Mouse (Mus musculus): ENCODE measurements around the gene Gm19935.

Gm19935 gene

DNA sequence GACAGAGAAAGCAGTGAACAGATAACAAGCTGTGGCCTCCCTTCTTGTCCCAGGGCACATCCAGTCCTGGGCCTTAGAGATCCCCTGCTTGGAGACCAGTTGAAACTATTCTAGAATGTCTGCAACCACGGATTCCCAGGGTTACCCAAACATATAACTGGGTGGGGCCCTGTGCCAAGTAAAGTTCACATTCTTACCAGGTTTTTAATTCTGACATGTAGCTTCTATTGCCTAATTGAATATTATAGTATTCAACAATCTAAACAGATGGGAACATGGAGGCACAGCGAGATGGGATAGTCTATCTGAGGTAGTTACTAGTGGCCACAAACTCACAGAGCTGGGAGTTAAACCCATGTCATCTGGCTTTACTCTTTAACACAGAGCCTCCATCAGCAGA is at the start of gene Gm19935:
Gene Gm19935 (minus strand): TSS at position 101 of the 400 bp plus-strand sequence.
- no peak for DNase-seq (ENCODE audit: low spot score)

DNA sequence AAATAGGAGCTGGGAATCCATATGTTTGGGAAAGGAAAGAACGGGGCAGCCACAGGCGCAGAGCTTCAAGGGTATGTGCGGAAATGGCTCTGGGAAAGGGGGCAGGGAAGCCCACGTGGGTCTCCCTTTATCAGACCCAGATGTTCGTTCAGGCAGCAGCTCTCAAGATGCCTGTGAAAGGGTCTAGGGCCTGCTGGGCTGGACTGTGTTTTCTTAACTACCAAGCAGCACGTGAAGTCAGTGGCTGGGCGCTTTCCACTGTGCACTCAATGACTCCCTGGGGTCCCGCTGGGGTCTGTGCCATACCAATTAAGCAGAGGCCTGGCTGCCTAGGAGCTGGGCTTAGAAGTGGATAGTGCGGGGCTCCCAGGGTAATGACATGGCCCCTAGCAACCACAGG is 44.8 kb upstream of the Gm19935 start:
- no peak for DNase-seq (ENCODE audit: low spot score)

DNA sequence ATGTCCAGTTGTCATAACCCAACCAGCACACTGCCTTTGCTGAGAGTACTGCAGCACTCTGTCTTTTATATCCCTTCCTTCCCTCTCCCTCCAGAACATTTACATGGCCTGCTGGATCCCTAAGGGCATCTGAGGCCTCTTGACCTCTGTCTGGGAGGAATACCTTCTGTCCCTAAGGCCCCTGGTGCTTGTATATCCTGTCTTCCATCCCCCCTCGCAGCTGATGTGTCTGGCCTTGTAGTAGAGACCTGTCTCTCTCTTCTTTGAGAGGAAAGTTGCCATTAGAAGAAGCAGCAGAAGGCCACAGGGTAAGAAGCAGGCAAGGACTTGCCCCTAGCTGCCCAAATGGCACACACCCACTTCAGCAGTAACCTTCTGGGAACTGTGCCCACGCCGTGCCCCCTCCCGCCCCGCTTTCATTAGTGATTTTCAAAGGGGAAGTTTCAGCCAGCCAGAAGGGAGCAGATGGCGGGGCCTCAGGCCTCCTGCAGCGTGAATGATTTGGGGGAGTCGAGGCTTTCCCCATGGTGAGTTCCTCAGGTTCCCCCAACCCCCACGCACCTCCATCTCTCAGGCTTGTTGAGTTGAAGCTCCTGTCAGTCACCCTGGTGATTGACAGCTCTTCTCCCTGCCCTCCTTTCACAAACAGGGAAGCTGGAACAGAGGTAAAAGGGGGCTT is 44.2 kb upstream of the Gm19935 start:
- DNase-seq (ENCODE audit: low spot score), result no peak

DNA sequence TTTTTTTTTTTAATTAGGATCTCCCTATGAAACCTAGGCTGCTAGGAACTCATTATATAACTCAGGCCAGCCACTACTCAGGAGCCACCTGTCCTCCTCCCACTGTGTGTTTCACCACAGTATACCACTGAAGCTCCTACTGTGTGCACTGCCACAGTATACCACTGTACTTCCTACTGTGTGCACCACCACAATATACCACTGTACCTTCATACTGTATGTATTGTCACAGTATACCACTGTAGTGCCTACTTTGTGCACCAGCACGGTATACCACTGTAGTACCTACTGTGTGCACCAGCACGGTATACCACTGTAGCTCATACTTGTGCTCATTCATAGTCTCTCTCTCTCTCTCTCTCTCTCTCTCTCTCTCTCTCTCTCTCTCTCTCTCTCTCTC is 40.9 kb upstream of the Gm19935 start:
- DNase-seq (ENCODE audit: low spot score), result no peak

DNA sequence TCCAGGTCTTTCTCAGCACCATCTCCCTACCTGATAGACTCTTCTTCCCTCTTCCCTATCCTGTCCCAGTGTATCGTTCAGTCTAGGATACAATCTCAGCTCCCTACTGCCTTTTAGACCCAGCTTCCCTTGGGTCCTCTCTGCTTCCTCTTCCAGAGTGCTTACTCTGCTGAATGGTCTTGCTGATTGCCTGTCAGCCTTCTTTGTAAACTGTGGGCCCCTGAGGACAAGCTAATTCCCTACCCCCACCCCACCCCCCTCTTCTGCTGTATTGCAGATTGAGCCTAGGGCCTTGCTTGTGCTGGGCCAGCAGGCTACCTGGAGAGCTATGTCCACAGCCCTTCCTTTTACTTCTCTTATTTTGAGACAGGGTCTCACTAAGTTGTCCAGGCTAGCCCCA is 39.8 kb upstream of the Gm19935 start:
- DNase-seq (ENCODE audit: low spot score), result no peak

DNA sequence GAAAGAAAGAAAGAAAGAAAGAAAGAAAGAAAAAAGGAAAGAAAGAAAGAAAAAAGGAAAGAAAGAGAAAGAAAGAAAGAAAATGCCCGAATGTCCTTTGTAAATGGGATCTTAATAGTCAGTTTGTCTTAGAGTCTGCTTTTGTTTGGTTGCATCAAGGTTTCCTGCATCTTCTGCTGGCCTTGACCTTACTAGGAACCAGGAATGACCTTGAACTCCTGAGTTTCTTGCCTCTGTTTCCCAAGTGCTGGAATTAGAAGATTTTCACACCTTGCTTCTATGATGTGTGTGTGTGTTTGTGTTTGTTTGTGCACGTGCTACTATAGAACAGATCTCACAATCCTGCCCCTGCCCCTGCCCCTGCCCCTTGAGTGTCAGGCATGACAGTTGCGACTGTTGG is 39.0 kb upstream of the Gm19935 start:
- DNase-seq (ENCODE audit: low spot score), result no peak

DNA sequence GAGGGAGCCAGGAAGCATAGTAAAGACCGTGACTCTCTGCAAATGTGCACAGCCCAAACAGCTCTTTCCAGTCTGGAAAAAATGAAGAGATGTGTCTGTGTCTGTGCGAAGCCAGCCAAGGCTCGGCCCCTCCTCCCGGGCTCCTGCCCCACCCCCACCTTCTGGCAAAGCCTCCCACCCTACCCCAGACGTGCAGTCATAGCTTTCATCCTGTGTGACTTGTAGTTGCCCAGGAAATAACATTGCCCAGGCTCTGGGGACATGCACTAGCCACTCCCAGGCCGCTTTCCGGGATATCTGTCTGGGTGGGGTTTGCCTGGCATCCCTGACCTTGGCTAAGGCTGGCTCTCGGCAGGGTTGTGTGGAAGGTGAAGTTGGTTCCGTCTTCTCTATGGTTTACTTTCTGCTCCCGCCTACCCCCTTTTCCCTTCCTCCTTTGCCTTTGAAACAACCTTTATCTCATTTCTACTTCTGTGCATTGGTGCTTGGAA is 37.5 kb upstream of the Gm19935 start:
- DNase-seq (ENCODE audit: low spot score), result no peak

DNA sequence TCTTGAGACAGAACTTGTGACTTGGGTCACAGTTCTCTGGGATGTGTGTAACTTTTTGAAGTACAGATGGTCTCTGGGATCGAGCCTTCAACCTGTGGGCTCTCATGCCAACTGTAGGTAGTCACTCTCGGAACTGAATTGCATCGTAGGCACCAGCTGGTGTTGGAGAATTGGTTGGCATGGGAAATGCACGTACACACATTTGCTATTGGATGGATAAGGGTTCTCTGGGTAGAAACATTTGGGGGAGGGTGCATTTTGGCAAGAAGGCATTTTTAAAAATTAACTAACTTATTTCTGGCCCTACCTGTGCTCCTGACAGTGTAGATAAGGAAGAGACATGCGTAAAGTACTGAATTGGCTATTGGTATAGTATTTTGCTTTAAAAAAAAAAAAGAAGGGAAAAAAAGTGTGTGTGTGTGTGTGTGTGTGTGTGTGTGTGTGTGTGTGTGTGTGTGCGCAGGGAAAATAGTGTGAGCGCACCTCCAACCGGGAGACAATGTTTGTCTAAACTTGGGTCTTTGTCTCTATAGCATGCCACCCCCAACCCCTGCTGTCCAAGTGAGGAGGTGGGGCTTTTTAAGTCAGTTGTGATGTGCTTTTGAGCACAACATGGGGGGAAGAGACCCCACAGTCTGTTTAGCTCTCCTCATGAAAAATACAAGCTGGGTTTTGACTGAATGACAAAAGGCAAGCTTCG is 36.9 kb upstream of the Gm19935 start:
- no peak for DNase-seq (ENCODE audit: low spot score)

DNA sequence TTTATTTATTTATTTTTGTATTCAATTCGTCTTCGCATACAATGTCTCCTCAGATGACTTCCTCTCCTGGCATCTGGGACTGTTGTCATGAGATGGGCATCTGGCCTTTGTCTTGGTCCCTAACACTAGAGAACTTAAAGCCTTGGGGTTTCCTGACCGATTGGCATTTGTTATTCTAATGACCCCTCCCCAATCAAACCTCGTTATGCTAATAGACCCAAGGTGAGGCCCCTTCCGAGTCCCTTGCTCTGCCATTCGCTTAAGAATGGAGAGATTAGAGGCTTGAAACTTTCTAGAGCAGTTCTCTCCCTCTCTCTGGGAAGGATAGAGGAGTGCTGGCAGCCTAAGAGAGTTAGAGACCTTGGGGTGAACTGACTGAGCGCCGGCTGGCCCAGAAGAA is 34.4 kb upstream of the Gm19935 start:
- no peak for DNase-seq (ENCODE audit: low spot score)

DNA sequence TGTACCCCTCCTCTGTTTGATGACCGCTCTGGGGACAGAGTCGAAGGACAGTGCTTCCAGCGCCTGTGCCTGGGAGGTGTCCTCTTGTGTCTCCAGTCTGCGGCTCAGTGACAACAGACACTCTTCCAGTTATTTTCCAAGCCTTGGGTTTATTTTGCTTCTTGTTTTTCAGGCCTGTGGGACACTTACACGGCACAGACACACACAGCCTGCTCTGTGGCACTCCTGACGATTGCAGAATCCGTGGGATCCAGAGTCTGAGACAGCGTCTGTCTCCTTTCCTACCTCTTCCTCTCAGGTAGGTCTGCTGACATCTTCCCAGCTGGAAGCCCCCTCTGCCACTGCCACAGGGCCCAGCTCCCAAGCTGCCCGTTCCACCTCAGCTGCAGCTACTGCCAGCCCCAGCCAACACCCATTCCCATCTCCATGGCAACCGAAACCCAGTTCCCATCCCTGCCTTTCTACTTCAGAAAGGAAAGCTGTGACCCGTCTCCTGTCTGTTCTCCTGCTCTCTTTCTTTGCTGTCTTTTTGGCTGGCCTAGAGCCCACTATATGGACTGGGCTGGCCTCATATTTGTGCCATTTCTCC is 32.4 kb upstream of the Gm19935 start:
- DNase-seq (ENCODE audit: low spot score), result no peak

DNA sequence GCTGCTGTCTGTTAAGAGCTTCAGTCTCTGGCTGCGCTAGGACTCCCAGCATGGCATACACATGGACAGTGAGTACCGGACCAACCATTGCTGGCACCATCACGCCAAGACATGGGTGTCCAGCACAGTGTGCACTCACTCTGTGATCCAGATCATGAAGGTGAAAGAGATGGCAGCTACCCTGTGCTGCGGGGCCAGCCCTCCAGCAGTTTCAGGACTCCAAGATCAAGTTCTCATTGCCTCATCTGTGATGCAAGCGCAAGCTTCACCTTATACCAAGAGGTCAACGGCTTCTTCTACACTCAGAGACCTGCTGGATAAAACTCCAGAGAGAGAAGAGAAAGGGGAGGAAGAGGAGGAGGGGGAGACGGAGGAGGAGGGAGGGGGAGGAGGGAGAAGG is 30.8 kb upstream of the Gm19935 start:
- no peak for DNase-seq (ENCODE audit: low spot score)

DNA sequence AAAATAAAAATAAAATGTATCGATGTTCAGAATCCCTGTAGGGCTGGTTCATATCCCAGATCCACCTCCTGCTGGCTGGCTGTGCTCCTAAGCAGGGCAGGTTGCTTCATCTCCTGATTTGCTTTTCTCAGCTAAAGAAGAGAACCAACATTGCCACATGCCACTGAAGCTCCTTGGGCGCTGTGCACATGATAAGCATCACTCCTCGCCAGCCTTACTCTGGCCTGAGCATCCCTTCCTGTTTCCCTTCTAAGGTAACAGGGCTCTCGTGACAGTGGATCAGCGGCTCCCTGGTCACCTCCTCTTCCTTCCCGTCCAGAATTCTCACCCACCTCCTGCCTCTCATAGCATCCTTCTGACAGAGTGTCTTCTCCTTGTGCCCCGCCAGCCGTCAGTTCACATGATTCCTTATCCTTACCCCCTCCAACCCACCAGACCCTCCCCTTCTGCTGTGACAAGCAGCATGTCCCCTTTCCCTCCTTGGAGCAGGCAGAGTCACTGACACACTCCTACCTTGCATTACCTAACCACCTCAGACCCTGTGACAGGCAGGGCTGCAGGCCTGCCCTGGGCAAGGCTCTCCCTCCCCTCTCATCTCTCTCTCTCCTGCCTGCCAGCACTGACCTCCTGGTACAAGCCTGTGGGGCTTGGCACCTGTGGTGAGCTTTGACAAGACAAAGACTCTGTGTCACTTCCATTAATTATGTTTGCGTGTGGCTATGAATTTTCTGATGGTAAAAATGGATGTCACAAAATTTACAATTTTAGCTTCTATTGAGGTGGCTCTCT is 27.2 kb upstream of the Gm19935 start:
- DNase-seq (ENCODE audit: low spot score), result no peak

DNA sequence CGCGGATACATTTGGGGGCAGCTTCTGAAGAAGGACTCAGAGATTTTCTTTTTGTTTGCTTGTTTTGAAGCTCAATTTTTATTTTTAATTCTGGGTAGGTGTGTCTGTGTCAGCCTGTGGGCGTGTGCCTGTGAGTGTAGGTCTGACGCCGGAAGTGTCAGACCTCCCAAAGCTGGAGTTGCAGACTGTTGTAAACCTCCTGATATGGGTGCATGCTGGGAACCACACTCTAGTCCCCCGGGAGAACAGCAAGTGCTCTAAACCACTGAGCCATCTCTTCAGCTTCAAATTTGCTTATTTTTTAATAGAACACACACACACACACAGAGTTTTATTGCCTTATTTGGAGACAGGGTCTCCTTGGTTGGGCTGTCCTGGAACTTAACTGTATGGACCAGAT is 25.9 kb upstream of the Gm19935 start:
- DNase-seq (ENCODE audit: low spot score), result no peak

DNA sequence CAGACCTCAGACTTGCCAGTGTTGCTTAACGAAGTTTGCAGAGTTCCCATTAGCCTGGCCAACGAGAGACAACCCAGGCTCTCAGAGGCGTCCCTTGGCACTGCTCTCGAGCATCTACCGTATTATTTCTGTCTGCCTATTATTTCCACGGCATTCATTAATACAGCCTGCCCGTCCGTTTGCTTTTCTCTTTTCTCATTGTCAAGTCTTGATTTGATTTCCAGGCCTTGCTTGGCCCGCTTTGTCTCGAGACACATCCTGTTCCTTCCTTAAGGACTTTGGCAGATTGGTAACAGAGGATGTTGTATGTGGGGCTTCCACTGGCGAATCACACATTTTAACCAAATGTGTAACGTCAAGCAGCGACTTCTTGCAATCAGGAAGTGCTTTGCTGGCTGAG is 24.1 kb upstream of the Gm19935 start:
- DNase-seq (ENCODE audit: low spot score), result no peak

DNA sequence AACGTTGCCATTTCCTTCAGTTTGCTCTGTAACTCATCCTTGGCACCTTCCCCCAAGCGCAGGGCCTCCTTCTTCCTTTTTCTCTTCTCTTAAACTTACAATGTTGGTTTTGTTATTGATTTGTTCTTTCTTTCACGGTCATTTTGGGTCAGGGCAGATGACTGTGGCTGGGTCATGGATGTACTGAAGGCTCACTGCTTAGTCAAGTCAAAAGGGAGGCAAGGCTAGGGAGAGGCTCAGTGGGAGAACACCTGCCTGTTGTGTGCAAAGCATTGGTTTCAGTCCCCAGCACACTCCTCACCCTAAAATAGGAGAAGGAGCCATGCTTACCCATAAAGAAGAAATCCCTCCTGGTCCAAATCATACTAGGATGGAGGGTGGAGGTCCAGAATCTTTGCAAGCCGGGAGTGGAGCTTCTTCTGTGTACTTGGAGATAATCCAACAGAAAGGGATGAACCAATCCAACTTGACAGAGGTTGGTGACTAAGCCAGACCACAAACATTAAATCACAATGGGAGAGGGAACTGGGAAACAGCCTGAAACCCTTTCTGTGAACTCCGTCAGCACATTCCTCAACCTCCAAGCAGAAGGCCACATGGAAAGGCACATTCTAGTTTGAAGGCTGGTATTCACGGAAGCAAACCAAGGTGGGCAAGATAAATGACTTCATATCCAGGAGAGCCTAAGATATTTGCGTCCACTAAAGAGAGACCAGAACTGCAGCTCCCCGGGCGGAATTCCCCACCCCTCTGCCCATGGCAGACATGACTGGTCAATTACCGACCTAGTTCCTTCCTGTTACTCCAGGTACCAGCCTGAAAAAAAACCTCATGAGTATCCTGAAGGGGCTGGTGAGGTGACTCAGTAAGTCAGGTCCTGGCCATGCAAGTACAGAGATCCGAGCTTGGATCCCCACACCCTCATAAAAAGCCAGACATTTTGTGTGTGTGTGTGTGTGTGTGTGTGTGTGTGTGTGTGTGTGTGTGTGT is 22.8 kb upstream of the Gm19935 start:
- DNase-seq (ENCODE audit: low spot score), result no peak

DNA sequence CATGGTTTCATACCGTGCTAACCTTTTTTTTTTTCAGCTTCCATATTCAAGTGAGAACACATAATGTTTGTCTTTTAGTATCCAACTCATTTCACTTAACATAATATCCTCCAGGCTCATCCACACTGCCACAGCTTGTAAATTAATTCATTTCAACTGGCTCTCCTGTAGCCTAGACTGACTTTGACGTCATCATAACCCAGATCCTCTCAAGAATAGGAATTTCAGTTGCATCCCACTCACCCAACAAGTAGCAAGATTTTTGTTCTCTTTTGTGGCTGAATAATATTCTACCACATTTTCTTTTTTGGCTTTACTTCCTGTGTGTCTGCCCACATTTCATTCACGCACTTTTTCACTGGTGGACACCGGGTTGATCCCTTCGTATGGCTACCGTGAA is 20.2 kb upstream of the Gm19935 start:
- no peak for DNase-seq (ENCODE audit: low spot score)

DNA sequence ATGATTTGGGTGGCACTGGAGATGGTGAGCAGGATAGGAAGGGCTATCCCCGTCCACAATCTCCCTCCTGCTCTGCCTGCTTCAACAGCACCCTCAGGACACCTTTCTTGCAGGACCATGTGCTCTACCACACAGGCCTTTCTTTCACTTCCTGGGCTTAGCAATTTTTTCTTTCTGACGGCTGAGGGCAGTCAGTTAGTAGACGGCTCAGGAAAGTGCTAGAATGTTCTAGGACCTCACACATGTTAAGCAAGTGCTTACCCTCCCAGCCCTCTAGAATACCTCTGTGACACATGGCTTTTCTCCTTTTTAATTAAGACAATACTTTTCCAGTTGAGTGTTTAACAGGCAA is 17.1 kb upstream of the Gm19935 start:
- no peak for DNase-seq (ENCODE audit: low spot score)

DNA sequence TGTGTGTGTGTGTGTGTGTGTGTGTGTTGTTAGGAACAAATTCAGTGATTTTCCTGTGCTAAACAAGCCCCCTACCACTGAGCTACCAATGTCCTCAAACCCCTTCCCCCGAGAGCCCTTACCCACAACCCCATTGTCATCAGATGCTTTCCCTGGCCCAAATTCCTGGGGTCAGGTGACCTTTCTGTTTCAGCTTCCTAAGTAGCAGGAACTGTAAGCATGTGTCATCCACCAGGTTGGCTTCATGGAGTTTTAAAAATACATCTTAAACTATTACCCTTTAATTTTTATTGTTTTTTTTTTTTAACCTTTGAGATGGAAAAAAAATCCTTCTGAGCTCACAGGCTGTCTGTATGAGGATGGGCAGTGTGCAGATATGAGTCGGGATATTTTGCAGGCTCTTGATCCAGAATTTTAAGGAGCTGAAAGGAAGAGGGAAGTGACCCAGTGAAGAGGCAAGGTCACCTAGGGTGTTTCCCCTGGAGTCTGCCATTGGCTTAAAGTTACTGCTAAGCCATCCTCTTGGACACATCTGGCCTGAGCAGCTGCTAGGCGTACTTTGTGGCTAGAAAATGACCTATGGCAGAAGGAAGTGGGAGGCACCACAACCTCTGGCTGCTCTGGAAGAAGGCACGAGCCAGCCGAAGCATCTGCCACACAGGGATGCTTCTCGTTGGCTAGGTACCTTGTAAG is 16.6 kb upstream of the Gm19935 start:
- DNase-seq (ENCODE audit: low spot score), result no peak

DNA sequence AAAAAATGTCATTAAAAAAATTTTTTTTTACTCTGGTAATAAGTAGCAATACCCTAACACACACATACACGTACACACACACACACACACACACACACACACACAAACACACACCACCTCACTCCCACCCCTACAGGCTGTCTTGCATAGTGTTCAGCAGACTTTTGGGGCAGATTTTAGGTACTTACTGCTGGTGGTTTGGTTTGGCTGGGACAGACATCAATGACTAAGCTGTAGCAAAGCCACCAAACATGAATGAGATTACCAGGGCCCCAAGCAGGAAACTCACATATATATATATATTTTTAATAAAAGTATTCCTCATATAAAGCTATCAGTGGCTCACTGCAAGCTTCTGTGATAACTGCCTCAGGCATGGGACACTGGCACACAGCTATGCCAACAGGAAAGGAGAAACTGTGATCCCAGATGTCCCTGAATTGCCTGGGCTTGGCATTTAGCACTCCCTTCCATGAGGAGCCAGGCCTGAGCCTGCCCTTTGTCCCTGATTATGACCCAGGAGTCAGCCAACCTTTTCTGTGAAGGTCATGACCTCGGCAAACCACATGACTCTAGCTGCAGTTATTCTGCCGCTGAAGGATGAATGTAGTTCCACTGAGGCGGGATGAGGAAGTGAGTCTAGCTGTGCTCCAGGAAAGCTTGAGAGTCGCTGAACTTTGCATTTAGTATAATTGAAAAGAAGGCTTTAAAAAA is 15.5 kb upstream of the Gm19935 start:
- no peak for DNase-seq (ENCODE audit: low spot score)

DNA sequence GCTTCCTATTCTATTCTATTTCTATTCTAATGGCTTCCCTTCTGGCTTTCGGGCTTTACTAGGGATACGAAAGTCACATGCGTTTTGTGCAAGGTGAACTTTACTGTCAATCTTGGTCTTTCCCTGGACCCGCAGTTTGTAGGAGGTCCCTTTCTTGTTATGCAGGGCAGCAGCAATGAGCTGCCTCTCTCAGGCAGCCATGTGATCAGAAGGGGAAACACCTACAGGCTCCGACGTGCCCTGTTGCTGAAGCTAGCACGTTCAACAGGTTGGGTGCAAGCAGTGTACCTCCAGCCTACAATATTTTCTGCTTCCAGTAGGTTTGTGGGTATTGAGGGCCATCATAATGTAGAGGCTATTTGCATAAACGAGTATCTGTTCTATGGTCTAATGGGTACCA is 13.8 kb upstream of the Gm19935 start:
- no peak for DNase-seq (ENCODE audit: low spot score)
